Mouse (Mus musculus): ENCODE measurements around the gene Htr5b.

GRCm38 (mm10) chr1:121557861-121558260 lies 29.6 kb upstream of the Htr5b start:
- TF ChIP-seq CEBPB (IDR thresholded peaks at IDR 0.05; ENCODE audit: low read depth) (no peak), USF1 (IDR thresholded peaks at IDR 0.05; ENCODE audit: low read depth) (no peak), CTCF (IDR thresholded peaks at IDR 0.05; ENCODE audit: control insufficient read depth, insufficient read depth, insufficient read length) (no peak), MYOG (IDR thresholded peaks at IDR 0.05; ENCODE audit: control insufficient read depth, extremely low read depth, insufficient read length) (no peak), MYOD1 (IDR thresholded peaks at IDR 0.05; ENCODE audit: control insufficient read depth, insufficient read length, low read depth) (no peak), MAX (IDR thresholded peaks at IDR 0.05) (no peak)

All from C2C12 (cell line).